Mouse (Mus musculus): ENCODE measurements around the gene E2f3.

- TF ChIP-seq POLR2A (IDR thresholded peaks at IDR 0.05; ENCODE audit: extremely low read depth, insufficient read depth, low read length) (no peak), CTCF (IDR thresholded peaks at IDR 0.05; ENCODE audit: low read depth, low read length) (no peak)
Observed at GRCm38 (mm10) chr13:30012226-30012625, 26.4 kb upstream of the E2f3 start.
